Mouse (Mus musculus) right cerebral cortex, postnatal 10 days (tissue): Measurements from ENCODE around the gene Smarcc2.
A peak's percentile ranks its signal among the peaks of the same experiment; 100 is the strongest.
"Not testable (repeated sequence)": the region's sequence is repeated elsewhere in the genome, so short reads cannot be mapped to it uniquely, and the experiment has no call there.

ENCODE experiments used
- DNase-seq, 2 experiments: peaks; one replicate each; pipeline ENCODE4 v3.0.0; 2021; ENCODE audit warnings: low spot score in 2 of 2

Smarcc2 gene

DNA sequence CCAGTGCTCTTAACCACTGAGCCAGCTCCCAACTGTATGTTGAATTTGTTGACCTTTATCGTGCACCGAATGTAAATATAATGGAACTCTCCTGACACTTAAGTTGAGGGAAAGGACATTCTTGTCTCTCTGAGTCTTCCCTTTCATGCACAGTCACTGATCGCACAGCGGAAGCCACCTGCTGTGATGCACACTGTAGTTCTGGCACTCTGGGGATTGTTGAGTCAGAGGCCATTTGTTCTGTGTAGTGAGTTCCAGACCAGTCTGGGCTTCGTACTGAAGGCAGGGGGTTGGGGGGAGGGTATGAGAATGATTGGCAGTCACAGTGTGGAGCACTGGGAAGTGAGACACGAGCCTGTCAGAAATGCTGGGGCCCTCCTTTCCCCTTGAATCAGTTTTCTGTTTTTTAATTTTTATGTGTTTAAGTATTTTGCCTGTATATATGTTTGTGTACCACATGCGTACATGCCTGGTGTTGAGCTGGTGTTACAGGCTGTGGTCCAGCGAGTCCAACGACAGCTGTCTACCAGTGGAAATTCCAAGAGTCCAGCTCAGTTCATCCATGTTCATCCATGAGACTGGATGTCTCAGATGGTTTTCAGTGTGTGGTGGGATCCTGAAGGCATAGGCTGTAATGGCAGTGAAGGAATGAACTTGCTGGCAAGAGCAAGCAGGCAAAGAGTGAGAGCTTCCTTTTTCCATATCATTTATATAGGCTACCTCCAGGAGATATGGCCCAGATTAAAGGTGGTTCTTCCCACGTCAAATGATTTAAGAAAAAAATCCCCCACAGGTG, 17.5 kb upstream of the Smarcc2 start:
- no peak for DNase-seq

- no peak for DNase-seq
These were observed 16.3 kb upstream of the Smarcc2 start for GRCm38 (mm10) chr10:128442718-128443117.

GRCm38 (mm10) chr10:128444354-128444753, 14.7 kb upstream of the Smarcc2 start:
- DNase-seq, result no peak

DNA sequence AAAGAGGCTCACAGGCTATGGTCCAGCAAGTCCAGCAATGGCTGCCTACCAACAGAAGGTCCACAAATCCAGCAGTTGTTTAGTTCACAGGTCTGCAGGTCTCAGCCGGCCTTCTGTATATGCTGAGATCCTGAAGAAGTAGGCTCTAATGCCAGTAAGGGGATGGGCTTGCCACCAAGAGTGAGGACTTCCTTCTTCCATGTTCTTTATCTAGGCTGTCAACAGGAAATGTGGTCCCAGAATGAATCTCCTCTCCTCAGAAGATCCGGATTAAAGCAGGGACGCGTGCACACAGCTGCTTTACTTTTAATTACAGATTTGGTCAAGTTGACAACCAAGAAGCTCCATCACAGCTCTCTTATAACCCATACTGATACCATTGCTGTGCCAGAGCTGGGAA, 13.6 kb upstream of the Smarcc2 start:
- DNase-seq, result no peak

DNA sequence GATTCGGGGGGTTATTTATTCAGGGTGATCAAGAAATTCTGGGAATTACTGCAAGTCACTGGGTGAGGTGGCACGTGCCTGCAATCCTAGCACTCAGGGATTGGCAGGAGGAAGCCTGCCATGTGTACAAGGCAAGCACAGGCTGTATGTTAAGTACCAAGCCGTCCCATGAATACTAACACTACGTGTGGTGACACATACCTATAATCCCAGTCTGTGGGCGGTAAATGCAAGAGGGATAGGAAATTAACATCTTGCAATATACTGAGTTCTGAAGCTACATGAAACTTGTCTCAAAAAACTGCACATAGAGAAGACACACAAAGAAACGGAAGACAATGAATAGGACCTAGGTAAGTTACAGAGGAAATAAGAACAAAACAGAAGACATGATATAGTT, 8.0 kb upstream of the Smarcc2 start:
- no peak for DNase-seq

DNA sequence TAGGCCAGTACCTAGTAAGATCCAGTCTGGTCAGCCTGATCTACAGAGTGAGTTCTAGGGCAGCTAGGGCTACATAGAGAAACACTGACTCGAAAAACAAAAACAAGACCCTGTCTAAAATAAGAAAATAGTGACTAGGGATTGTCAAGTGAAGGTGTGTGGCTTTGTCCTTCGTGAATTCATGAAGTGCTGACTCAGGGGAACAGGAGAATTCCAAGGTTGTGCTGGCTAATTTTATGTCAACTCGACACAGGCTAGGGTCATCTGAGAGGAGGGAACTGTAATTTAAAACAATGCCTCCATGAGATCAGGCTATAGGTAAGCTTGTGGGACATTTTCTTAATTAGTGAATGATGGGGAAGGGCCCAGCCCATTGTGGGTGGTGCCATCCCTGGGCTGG, 4.6 kb upstream of the Smarcc2 start:
- DNase-seq, result no peak

DNA sequence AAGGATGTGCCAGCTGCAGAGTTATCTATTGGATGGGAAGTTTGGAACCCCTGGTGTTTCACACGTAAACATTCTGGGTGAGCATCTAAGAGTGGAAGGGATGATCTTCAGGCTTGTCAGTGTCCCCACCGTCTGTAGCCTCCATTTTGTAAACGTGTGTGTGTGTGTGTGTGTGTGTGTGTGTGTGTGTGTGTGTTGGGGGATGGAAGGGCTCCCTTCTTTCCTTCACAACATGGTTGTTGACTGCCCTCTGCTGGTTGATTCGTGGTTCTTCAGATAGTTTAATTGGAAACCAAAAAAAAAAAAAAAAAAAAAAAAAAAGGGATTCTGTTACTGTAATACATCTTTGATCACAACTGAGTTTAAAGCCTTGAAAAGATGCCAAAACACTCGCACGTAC, 3.8 kb upstream of the Smarcc2 start:
- DNase-seq, result peak; percentile 77 to 84

GRCm38 (mm10) chr10:128457676-128458075, 1.4 kb upstream of the Smarcc2 start:
- DNase-seq, result no peak

DNA sequence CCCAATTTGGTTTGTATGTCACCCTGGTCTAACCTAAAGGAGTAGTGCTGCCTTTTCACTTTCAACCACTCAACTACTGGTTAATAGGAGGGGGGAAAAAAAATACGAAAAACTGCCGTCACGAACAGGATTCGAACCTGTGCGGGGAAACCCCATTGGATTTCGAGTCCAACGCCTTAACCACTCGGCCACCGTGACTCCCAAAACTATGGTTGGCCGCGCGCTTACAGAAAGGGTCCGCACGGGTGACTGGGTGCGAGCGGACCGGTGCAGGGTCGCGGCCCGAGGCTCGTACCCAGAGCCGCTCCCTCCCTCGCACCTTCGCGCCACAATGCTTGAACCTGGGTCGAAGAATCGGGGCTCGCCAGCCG, 715 bp upstream of the Smarcc2 start:
- peak; percentile 86 to 91 for DNase-seq

DNA sequence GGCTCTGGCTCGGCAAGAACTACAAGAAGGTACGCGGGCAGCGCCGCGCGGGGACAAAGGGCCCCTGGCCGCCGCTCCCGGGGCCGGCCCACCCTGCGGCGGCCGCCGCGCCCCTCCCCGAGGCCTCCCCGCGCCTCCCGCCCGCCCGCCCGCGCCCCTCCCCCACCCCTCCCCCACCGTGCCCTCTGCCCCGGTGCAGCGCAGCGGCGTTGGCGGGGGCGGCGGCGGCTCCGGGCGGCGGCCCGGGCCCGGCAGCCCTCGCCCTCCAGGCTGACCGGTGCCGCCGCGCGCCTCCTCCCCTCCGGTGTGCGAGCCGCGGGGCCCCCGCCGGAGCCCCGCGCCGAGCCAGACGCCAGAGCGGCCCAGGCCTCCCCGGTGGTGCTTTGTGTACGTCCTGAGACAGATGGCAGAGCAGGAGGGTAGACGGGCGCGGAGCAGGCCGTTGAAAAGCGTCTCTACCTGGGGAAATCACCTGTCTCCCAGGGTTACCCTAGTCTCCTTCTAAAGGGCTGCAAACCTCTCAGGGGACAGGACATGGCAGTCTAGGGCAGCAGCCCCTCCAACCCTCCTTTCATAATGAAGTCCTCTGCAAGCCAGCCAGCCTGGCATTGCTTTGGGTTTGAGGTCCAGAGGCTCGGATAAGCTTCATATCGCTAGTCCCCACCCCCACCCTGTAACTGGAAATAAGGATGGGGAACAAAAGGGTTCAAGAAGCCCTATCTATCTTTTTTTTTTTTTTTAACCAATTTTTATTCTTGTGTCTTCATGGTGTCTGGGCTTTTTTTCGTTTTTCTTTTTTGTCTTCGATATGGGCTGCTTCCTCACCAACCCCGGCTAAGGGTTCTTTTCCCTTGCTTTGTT, 591 bp downstream of the Smarcc2 start:
- DNase-seq, result peak in 1 of 2 experiments; percentile 47

- no peak for DNase-seq
These were observed 1.2 kb downstream of the Smarcc2 start for GRCm38 (mm10) chr10:128460270-128460630.

DNA sequence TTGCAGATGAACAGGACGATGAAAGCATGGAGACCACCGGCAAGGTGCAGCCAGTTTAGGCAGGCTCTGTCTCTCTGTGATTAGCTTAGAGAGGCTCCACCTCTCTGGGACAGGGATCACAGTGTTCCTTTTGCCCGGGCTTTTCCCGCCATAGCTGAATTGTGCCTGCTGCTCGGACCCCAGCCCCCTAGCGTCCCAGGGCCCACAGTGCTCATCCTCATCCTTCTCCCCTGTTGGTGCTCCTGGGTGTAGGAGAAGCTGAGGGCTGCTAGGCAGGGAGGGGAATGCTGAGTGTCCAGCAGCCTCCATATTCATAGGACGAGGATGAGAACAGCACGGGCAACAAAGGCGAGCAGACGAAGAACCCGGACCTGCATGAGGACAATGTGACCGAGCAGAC, 15.3 kb downstream of the Smarcc2 start:
- no peak for DNase-seq

- no peak for DNase-seq
These were observed 27.3 kb downstream of the Smarcc2 start for GRCm38 (mm10) chr10:128486370-128486769.

- no peak for DNase-seq
These were observed 29.0 kb downstream of the Smarcc2 start for GRCm38 (mm10) chr10:128487861-128488712.

DNA sequence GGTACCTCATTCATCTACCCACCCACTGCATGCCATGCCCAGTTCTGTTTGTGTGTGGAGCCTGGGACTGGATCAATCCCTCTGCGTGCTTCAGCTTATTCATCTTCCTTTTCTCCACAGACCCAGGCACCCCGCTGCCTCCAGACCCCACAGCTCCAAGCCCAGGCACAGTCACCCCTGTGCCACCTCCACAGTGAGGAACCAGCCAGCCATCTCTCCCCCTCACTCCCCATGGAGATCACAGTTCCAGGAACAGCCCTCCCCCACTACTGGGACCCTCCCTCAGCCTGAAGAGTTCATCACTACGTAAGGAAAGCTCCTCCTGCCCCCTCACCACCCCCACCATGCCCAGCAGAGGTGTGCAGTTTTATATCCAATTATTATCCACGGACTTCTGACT, 29.7 kb downstream of the Smarcc2 start:
- no peak for DNase-seq

DNA sequence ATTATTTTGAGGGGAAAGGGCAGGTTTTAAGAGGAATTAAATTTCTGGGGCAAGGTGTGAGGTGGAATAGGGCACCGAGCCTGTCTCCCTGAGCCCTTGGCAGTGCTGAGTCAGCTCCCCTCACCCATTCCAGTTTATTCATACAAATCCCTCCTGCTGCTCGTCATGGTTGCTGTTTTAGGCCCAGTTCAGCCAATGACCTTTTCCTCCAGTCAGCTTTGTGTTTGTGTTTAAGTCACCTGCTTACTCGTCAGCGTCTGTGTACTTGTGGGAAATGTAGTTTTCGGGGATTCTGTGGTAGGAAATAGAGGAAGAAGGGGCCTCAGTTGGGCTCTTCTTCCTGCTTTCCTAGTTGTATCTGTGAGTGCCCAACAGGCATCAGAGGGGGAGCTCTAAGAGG, 30.3 kb downstream of the Smarcc2 start:
- DNase-seq, result peak in 1 of 2 experiments; percentile 44

DNA sequence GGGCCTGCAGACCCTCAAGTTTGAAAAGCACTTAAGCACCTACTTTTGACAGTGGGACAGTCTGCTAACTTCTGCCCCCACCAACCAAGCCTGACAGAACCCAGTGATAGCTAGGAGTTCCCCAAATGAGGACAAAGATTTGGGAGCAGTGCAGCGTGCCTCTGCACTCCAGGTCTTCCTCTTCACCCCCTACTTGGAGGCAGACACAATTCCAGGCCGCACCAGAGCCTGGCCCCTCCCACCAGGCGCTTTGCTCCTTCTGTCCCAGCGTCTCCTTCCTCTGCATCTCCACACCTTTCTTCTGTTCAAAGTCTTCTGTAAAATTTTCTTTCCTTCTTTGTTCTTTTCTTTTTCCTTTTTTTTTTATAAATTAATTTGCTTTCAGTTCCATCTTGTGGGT, 30.7 kb downstream of the Smarcc2 start:
- DNase-seq, result no peak

DNA sequence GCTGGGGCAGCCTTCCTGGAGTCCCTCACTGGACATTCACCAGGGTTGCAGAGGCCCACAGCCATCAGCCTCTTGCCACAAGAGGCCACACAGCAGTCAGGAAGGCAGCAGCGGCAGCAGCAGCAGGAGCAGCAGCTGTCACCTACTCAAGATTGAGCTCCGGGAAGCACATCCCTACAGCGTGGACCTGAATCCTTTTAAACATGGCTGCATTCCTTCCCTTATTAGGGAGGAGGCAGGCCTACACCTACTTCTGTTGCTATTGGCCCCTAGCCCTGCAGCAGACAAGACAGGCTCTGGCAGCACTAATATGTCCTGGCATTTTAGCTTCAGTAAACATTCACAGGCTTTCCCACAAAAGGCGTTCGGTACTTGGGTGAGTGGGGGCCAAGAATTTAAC, 31.2 kb downstream of the Smarcc2 start:
- DNase-seq, result peak in 1 of 2 experiments; percentile 45

GRCm38 (mm10) chr10:128490912-128491311, 31.9 kb downstream of the Smarcc2 start:
- DNase-seq, result no peak

DNA sequence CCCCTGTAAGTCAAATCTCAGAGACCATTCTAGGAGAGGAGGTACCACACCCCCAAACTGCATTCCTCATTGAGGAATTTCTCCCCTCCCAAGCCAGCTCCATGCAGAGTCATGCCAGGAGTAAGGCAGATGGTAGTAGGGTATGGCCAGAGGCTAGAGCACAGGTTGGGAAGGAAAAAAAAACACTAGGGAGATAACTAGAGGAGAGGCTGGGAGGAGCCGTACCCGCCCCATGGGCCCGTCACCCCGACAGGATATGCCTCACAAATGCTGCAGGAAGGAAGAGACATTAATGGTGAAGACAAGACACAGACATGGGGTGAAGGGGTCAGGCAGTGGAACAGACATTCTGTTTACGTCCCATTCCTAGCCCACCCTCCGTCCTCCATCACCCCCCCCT, 32.4 kb downstream of the Smarcc2 start:
- DNase-seq, result no peak

GRCm38 (mm10) chr10:128492051-128492450, 33.0 kb downstream of the Smarcc2 start:
- not testable (repeated sequence) for DNase-seq
